Mouse (Mus musculus): ENCODE results near the gene Epm2a. TPM values are rescaled to one million over a fixed set of nuclear protein-coding genes. Genes with fewer than 3 reads are reported as not detected.

Gene Epm2a
- 1.8 and 3.7 TPM in 2 replicates for polyA plus RNA-seq (2012; ENCODE audit: low replicate concordance)

GRCm38 (mm10) chr10:11343205-11344141, at the start of gene Epm2a:
TSS of gene Epm2a (plus strand) at chr10:11343404.

Other genes with a start within 250 kb of the Epm2a start
- 3.4 and 5.1 TPM in 2 replicates for gene Shprh, start 194.0 kb upstream of the Epm2a start, polyA plus RNA-seq (2012; ENCODE audit: low replicate concordance)
- gene Fbxo30, start 62.1 kb upstream of the Epm2a start, polyA plus RNA-seq (2012; ENCODE audit: low replicate concordance): 0.80 and 1.6 TPM in 2 replicates

Measured in hematopoietic multipotent progenitor cell, adult 10-12 weeks (in vitro differentiated cells).